Mouse (Mus musculus) adrenal gland, postnatal 36 days (tissue): ENCODE measurements around the gene Rac2. TPM values are rescaled to one million over a fixed set of nuclear protein-coding genes. Genes with fewer than 3 reads are reported as not detected.

Source experiments
- DNase-seq, 2 experiments: peaks; one replicate each; pipeline ENCODE4 v3.0.0; 2021; ENCODE audit warnings: mixed read lengths in 1 of 2
- total RNA-seq, 2 experiments: library from RNA; stranded (reverse); gene quantifications; 2 replicates each; pipeline ENCODE4 v1.2.3; 2021

Gene Rac2
- total RNA-seq, 2 experiments from 2014 or later: 3.3 to 3.7 TPM

DNA sequence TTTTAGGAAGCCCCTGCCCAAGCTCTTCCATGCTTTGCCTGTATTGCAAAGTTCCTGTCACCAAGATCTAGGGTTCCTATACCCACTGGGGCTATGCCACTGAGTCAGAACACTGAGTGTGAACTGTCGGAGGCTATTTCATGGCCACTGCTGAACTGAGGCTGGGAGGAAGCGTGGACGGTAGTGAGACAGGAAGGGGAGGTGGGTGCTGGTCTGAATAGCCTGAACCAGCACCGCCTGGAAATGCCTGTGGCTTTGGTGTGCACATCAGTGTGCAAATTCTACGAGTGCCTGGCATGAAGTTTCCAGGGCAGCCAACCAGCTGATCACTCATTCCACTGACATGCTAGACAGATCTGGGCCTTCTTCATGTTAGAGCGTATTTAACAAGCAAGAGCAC is 50.7 kb downstream of the Rac2 start:
- no peak for DNase-seq

DNA sequence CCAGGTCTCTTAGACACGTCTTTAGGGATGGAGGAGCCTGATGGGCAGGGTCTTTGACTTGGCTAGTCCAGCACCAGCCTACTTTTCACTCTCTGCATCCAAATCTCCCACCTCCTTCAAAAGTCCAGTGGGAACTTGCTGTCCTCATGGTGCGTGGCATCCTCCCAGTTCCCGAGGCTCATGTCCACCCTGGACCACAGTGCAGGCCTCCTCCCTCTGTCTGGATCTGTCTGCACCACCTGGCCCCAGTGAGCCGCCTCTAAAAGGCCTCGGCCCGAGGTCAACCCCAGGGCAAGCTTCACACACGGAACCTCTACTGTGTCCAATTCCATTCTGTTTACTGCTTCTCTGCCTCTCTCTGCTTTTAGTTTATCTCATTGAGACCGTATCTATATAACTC is 51.3 kb downstream of the Rac2 start:
- DNase-seq: no peak

DNA sequence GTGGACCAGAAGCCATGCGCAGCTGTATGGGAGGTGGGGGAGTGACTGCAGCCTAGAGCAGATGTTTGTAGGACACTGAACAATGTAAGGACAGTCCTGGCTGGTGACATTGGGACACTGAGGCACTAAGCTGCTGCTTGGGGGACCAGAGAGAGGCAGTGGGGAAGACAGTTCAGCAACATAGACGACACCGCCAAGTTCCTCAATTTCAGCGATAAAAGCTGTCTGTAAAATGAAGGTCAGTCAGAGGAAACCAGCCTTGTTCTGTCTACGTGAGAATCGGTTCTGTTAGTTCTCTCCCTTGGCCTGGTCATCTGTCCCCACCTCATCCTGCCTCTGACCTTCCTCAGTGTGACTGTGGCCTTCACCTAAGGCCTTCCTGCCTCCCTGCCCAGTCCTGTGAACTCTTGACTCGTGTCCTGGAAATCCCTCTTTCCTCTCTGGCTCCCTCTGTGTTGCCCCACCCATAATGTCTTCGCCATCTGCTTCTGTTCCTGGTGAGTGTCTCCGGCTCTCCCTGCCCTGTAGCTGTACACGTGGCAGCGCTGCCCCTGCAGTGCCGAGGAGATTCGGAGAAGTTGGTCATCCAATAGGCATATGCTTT is 52.4 kb downstream of the Rac2 start:
- peak; percentile 50 to 60 for DNase-seq

DNA sequence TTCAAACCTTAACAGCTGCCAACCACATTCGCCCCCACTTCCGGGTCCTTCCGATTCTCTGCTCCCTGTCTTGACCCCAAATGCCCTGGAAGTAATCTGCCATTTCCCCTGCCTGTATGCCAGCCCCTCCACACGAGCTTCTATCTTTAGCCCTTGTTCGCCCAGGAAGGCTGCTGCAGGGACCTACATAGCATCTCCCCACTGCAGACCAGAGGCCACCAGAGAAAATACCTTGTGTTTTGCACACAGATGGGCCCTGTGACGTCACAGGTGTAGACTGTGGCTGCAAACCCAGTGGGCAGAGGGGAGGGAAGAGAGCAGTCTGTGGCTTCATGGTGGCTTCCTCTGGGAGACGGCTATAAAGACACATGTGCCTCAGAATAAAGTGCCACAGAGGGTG is 54.4 kb downstream of the Rac2 start:
- DNase-seq: no peak

DNA sequence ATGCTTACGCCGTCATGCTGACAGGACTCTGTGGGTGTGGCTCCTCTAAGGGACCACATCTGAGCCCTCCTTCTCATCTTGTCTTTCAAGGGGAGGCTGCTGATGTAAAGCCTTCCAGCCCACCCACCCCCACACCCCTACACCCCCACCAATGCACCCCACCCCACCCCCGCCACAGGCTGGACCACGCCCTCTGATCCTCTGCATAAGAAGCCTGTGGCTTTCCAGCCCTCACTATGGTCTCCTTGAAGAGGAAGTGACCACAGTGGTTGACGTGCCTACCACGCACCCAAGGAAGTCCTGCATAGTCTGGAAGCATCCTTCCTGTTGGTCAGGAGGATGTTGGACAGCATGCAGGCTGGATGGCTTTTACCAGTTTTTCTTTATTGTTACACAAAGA is 56.8 kb downstream of the Rac2 start:
- DNase-seq: no peak

DNA sequence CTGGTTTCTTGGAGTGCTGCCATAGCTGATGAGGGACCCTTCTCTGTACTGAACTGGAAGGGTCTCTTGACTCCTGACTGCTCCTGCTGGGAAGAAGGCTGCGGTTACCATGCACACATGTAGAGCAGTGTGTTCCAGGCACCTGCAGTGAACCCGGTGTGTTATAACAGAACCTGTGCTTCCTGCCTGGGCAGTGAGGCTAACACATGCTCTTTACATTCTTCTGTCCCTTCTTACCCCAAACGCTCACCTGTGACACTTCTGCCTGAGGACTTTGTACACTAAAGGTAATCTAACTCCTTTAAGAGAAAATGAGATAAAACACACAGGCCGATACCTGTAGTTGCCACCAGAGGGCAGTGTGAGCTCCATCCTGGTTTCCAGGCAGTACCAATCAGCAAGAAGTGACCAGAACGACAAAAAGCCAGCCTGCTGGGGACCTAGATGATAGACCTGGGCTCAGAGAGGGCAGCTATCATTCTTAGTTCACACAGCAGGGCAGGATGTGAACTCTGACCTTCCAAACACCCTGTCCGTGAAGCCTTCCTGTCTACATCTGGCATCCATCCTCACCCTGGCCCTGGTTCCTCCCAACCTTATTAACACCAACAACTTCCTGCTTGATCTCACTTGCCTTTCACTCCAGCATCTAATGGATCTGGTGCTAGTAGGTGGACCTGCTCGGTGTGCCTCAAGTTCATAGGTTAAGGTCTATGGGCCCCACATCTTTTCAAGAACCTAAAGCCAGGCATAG is 58.0 kb downstream of the Rac2 start:
- peak; percentile 84 for DNase-seq

DNA sequence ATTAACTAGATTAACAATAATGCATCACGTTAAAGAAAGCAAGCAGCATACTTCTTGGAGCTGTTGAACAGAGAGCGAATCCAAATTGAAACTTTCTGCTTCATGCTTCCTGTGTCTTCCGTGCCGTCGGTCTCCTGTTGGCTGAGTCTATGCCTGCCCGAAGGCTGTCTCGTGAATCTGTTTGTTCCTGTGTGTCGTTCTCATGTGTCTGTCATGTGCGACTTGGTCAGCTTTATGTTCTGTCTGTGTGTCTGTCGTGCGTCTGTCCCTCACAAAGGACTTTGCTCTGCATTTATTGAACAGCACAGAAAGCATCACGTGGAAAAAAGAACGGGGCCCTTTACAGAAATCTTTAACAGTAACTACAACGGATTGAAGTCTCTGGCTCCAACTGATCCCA is 59.6 kb downstream of the Rac2 start:
- DNase-seq: no peak

DNA sequence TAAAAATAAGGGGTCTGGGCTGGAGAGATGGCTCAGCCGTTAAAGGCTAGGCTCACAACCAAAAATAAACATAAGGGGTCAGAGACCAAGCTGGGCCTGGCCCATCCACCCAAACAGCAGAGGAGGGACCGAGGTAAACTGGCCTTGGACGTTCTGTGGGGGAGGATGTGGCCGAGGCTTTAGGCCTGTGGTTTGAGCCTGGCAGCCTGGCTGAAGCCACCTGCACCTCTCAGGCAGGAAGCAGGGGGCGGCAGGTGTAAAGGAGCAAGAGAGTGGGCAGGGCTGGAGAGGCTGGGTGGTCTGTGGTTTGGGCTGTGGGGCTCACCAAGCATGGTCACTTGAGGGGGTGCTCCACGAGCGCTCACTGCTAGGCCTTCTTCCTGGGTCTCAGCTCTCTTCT is 60.6 kb downstream of the Rac2 start:
- DNase-seq: no peak

DNA sequence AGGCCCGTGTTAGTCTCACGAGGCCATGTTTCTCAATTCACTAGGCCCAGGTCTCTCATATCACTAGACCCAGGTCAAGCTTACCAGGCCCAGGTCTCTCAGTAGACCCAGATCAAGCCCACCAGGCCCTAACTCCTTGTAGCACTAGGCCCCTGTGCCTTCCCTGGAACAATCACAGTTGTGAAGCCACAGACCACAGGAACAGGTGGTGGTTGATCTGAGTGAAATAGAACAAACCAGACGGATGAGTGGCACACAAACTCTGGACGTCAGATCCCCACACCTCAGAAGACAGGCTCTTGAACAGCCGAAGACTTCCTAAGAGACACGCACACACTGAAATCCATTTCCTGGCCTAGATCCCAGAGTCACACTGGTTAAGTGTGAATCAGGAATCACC is 61.8 kb downstream of the Rac2 start:
- DNase-seq: no peak

DNA sequence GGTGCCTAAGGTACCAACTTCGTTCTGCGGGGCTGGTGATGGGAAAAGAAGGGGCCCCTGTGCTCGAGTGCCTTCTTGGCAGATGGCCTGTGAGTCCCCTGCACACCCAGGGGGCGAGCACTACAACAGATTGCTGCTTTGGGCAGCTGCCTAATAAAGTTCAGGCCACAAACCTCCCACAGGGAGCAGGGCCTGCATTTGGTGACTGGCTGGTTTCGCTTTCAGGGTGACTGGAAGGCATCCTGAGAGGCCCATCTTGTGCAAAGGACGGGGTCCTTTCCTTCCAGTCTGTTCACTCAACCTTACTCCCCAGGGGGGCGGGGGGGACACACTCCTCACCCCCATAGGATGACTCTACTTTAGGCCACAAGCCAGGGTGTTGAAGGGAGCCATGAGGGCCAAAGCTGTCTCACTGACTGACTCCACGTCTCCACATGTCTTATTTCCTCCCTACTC is 62.4 kb downstream of the Rac2 start:
- DNase-seq: no peak

DNA sequence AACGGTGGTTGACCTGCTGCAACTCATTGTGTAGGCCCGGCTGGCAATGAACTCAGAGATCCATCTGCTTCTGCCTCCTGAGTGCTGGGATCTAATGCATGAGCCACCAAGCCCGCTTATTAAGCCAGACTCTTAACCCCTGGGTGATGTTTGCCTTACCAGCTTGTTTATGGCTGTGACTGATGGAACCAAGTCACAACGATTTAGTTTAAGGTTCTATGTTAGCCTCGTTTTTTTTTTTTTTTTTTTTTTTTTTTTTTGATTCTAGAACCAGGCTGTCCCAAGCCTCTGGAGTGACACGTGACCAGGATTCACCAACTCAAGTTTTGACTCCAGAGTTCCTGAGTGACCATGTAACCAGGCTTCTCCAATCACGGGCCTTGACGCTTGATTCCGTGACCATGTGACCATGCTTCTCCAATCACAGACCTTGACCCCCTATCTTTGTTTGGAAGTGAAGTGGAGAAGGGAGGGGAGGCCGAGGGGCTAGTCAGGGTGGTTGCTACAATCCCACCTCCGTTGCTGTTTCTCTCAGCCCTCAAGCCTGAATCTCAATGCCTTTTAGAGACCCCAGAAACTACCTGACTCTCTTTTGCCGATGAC is 63.2 kb downstream of the Rac2 start:
- DNase-seq: no peak

Other genes with a start within 250 kb of the Rac2 start
- 1 to 10 TPM; 2.7 to 5.9 TPM for gene Csf2rb, start 247.0 kb downstream of the Rac2 start, total RNA-seq
- gene Tex33, start 176.9 kb downstream of the Rac2 start, total RNA-seq: not detected
- gene Tst, start 166.9 kb downstream of the Rac2 start, total RNA-seq: 100 to 1,000 TPM; 276 to 330 TPM
- gene Mpst, start 166.4 kb downstream of the Rac2 start, total RNA-seq: 10 to 100 TPM; 38.8 to 57.7 TPM
- 10 to 100 TPM; 78.2 to 96.3 TPM for gene Kctd17, start 144.2 kb downstream of the Rac2 start, total RNA-seq
- gene Tmprss6, start 104.1 kb downstream of the Rac2 start, total RNA-seq: 1 to 10 TPM; 1.2 to 2.3 TPM
- gene Il2rb, start 77.5 kb downstream of the Rac2 start, total RNA-seq: 1 to 10 TPM in 1 of 2 experiments, under 1 TPM in 1; 0.76 to 1.4 TPM
- gene C1qtnf6, start 41.4 kb downstream of the Rac2 start, total RNA-seq: 10 to 100 TPM; 38.1 to 40.7 TPM
- under 1 TPM; 0.30 to 0.70 TPM for gene Sstr3, start 28.1 kb downstream of the Rac2 start, total RNA-seq
- gene Cyth4, start 24.3 kb upstream of the Rac2 start, total RNA-seq: 10 to 100 TPM in 1 of 2 experiments, 1 to 10 TPM in 1; 6.8 to 10.2 TPM
- gene Elfn2, start 146.0 kb upstream of the Rac2 start, total RNA-seq: 1 to 10 TPM; 2.7 to 3.0 TPM
- 10 to 100 TPM; 12.3 to 16.7 TPM for gene Mfng, start 200.7 kb upstream of the Rac2 start, total RNA-seq
- 1 to 10 TPM; 5.9 to 9.8 TPM for gene Card10, start 230.3 kb upstream of the Rac2 start, total RNA-seq